Mouse (Mus musculus) kidney, adult 2 months (tissue): ENCODE data around the gene Wdr34. TPM values are rescaled to one million over a fixed set of nuclear protein-coding genes. Genes with fewer than 3 reads are reported as not detected.

Source experiments
- DNase-seq: peaks from one replicate; pipeline ENCODE4 v3.0.0; 2021
- H3K27ac ChIP-seq: fragments of 200-500 bp; 2 replicates; pipeline ENCODE4 v1.5.1; 2012; ENCODE audit warnings: low read depth, low read length, control low read depth, inconsistent platforms; ENCODE audit not compliant: insufficient read depth
- H3K27me3 ChIP-seq: fragments of 200-500 bp; replicated peaks from 2 replicates; pipeline ENCODE4 v1.6.1; 2012; ENCODE audit warnings: mild to moderate bottlenecking, moderate library complexity, low read length, inconsistent platforms; ENCODE audit not compliant: control insufficient read depth, insufficient read depth
- H3K36me3 ChIP-seq: fragments of 200-500 bp; 2 replicates; pipeline ENCODE4 v1.6.1; 2012; ENCODE audit warnings: mild to moderate bottlenecking, moderate library complexity, low read length, inconsistent platforms; ENCODE audit not compliant: control insufficient read depth, insufficient read depth
- H3K4me1 ChIP-seq: fragments of 200-500 bp; 2 replicates; pipeline ENCODE4 v1.6.1; 2011; ENCODE audit warnings: low read length; ENCODE audit not compliant: control insufficient read depth, insufficient read depth
- H3K4me3 ChIP-seq: fragments of 200-500 bp; 2 replicates; pipeline ENCODE4 v1.5.1; 2011; ENCODE audit warnings: mild to moderate bottlenecking, low read depth, low read length, control low read depth; ENCODE audit not compliant: insufficient read depth
- CTCF ChIP-seq: fragments of 200-500 bp; conservative IDR thresholded peaks from 2 replicates; pipeline ENCODE4 v1.5.1; 2011; ENCODE audit warnings: low read depth, mild to moderate bottlenecking, control low read depth, low read length, moderate library complexity, mixed read lengths; ENCODE audit not compliant: insufficient read depth, insufficient read length
- POLR2A ChIP-seq: fragments of 200-500 bp; IDR thresholded peaks from one replicate; pipeline ENCODE4 v1.6.1; 2011; ENCODE audit warnings: low read depth, low read length, control low read depth
- WGBS: fragments of 180-500 bp; shearing (Covaris S2); methylation state at CpG from one replicate; pipeline ENCODE4 v1.1.7; 2018; 5-methylcytosine and 5-hydroxymethylcytosine counted together
- polyA plus RNA-seq: library from polyadenylated mRNA; depleted of rRNA; stranded (reverse); fragments of >200 nt; gene quantifications from 2 replicates; pipeline ENCODE4 v1.2.3, GENCODE M21; 2012; rRNA removed

Gene Wdr34
- 32.0 and 37.8 TPM in 2 replicates for polyA plus RNA-seq

DNA sequence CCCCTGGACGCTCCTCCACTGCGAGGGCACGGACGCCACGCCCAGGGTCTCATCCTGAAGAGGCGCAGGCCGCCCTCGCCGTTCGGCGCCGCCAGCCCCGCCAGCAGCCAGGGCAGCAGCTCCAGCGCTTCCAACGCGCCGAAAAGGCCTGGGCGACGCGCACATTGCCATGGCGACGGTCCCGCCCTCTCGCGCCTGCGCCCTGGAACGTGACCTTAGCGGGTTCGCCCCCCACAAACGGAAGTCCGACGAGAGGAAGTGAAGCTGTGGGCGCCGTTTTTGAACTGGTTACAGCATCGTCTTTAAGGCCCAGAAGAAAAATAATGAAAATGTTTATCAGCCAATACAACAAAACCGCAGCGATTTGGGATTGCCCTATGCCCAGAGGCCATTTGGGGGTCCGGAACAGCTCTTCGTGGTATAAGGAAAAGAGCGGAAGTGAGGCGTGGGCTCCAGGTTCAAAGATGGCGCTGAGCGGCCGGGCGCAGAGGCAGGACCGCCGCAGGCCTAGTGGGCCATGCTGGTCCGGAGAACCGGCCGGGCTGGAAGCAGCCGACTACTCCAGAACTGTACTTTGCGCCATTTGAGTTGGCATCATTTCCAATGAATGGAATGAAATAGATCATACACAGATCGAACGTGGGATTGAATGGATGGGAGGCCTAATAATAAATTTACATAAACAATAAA is at the start of gene Wdr34:
Wdr34 (minus strand) TSS at position 183 of the 690 bp plus-strand sequence.
- peak; percentile 99 for DNase-seq
- 1% methylated on average over 54 of the region's 54 CpGs for WGBS
- Histone ChIP-seq H3K4me1 (no peaks in the 10 kb centered on the region; the same call in 1 of the 2 replicates), H3K27me3 (no peaks in the 10 kb centered on the region), H3K27ac (peak within 1 kb of the TSS; percentile 95), H3K36me3 (no peaks in the 10 kb centered on the region), H3K4me3 (peak within 1 kb of the TSS; percentile 70)
- TF ChIP-seq POLR2A: peak; percentile 10
- TF ChIP-seq CTCF: no peak

DNA sequence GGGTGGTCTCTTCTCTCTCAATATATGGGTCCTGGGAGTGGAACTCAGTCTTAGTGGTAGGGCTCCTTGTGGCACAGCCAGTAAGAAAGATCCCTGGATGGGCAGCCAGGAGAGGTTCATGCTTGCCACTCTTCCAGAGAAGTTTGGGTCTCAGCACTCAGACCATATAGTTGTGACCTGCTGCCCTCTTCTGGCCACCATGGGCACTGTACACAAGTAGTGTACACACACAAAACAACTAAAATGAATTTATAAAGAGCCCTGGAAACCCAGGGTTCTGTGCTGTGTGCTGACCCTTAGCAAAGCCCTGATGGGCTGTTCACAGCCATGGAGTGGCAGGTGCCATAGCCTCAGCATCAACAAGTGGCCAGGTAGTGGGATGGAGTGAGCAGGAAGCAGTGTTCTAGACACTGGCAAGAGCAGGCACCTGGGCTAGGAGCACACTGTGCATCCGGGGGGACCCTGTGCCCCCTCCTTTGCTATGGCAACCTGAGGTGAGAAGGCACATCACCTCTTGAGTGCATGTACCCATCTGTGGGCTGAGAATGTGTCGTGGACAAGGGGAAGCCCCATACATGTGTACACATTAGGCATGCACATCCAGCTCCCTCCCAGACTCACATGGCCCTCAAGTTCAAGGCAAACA is 47.3 kb upstream of the Wdr34 start:
- peak; percentile 71 for DNase-seq
- TF ChIP-seq CTCF: peak; percentile 84
- no peak for TF ChIP-seq POLR2A
- no peaks in the 10 kb centered on the region for H3K4me1 ChIP-seq
- no peaks in the 10 kb centered on the region for H3K27me3 ChIP-seq
- H3K36me3 ChIP-seq: no peaks in the 10 kb centered on the region
- H3K27ac ChIP-seq: no peak overlapping the region
- WGBS: 80% methylated on average over 2 of the region's 2 CpGs
- no peak overlapping the region for H3K4me3 ChIP-seq

DNA sequence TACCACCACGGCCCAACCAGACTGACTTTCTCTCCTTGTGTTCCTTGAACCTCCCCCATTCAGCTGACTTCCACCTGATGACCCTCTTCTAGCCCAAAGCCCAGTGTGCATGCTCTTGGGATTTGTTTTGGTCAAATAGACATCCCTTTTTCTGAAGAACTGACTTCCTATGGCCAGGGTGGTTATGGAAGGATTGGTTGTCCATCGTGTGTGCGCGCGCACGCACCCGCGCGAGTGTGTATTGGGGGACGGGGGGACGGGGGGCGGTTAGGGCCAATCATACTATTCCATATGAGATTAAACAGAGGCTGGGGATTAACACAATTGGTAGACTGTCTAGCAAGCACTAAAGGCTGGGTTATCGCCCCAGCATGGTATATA is 45.5 kb upstream of the Wdr34 start:
- Histone ChIP-seq H3K4me3 (peak overlapping the region; percentile 81), H3K27ac (no peak overlapping the region), H3K27me3 (no peaks in the 10 kb centered on the region), H3K36me3 (no peaks in the 10 kb centered on the region), H3K4me1 (no peaks in the 10 kb centered on the region)
- TF ChIP-seq CTCF (no peak), POLR2A (no peak)
- DNase-seq: no peak
- 2% methylated on average over 13 of the region's 13 CpGs for WGBS

DNA sequence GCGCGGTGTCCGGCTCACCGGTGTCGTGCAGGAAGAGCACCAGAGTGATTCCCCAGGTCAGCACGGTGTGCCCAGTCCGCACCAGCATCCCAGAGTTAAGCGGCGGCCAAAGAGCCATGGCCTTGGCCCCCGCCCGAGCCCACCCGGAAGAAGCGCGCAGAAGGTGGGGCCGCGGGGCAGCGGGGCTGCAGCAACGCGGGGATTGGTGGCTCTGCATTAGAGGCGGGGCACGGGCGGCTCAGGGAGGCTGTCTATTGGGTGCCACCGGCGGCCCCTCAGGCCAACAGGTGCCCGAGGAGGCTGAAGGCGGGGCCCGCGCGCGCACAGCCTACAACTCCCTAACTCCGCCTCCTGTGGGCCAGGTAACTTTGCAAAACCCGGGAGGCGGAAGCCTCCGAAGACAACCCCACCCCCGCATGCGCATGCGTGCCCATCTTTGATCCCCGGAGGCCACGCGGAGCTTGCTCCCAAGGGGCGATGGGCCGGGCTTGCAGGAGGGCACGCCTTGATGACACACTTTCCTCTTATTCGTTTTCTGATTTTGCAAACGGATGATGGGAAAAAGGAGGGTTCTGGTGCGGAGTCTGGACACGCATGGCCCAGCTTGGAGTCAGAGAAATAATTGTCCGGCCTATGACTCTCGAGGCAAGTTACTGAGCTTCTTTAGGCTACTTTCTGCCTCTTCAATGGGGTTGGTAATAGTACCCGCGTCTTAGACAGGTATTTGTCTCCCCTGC is 45.0 kb upstream of the Wdr34 start, which contains the start of gene Zdhhc12:
Zdhhc12 (minus strand) TSS at position 178 of the 737 bp plus-strand sequence.
- Histone ChIP-seq H3K27me3 (no peaks in the 10 kb centered on the region), H3K36me3 (no peaks in the 10 kb centered on the region), H3K4me3 (peak within 1 kb of the TSS; percentile 81), H3K4me1 (no peaks in the 10 kb centered on the region), H3K27ac (no peak within 1 kb of the TSS)
- peak; percentile 98 for DNase-seq
- no peak for TF ChIP-seq CTCF
- WGBS: under 1% methylated on average over 51 of the region's 51 CpGs

DNA sequence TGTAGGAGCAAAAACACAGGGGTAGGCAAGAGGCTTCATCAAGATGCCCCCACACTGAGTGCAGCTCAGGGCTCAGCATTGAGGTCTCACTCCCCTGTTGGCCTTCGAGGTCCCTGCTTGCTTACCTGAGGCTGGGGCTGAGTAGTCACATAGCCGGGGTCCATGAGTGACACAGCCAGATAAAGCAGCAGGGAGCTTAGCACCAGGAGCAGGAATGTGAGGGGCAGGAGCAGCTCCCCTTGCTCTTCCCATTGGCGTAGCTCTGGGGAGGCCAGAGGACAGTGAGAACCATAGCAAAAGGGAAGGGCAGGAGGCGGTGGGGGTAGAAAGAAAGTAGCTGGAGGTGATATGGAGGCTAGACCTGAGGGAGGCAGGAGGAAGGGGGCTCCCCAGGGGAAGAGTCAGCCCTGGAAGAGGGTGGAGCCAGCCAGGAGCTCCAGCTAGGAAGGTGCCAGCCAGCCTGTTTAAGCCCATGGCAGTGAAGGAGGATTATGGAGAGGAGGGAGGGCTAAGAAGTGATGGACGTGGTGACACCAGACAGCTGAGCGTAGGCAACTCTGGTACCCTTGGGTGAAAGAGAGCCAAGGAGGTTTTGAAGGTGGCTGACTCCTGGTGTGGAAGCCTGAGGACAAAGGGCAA is 43.7 kb upstream of the Wdr34 start:
- TF ChIP-seq POLR2A (no peak), CTCF (no peak)
- Histone ChIP-seq H3K36me3 (no peaks in the 10 kb centered on the region), H3K4me3 (no peak overlapping the region), H3K27me3 (no peaks in the 10 kb centered on the region), H3K4me1 (no peaks in the 10 kb centered on the region), H3K27ac (no peak overlapping the region)
- DNase-seq: no peak
- WGBS: 81% methylated on average over 6 of the region's 6 CpGs

DNA sequence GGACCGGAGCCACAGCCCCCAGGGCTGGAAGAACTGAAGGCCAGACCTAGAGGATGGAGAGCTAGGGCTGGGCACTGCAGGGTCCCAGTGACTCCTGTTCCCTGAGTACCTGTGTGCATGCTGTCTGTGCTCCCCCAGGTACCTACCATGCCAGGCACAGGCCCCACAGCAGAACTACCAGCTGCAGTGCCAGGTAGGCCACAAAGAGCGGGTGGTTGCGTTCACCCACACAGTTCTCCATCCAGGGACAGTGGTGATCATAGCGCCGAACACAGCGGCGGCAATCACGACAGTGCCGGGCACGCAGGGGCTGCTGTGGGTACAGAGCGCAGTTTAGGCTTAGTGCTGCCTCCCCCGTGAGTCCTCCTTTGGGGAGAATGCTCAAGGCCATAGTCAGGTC is 42.8 kb upstream of the Wdr34 start:
- no peak for DNase-seq
- H3K4me1 ChIP-seq: no peaks in the 10 kb centered on the region
- H3K4me3 ChIP-seq: no peak overlapping the region
- 94% methylated on average over 12 of the region's 12 CpGs for WGBS
- no peaks in the 10 kb centered on the region for H3K27me3 ChIP-seq
- TF ChIP-seq CTCF (no peak), POLR2A (no peak)
- no peak overlapping the region for H3K27ac ChIP-seq
- no peaks in the 10 kb centered on the region for H3K36me3 ChIP-seq
